Mouse (Mus musculus) neural tube, embryonic 13.5 days (tissue): ENCODE results near the gene Best1. TPM values are rescaled to one million over a fixed set of nuclear protein-coding genes. Genes with fewer than 3 reads are reported as not detected.
A peak's percentile ranks its signal among the peaks of the same experiment; 100 is the strongest.

Source experiments
- ATAC-seq: fragments of 200-750 bp; cut with Nextera tagmentation; 2 replicates; pipeline ENCODE4 v1.8.0; 2017; ENCODE audit warnings: low read depth, mild to moderate bottlenecking, moderate TSS enrichment, moderate library complexity
- H3K27ac ChIP-seq: fragments of 300-500 bp; sonication (generic); replicated peaks from 2 replicates; pipeline ENCODE4 v1.5.1; 2015; ENCODE audit warnings: moderate library complexity, mild to moderate bottlenecking, inconsistent platforms
- H3K27me3 ChIP-seq: fragments of 300-500 bp; sonication (generic); 2 replicates; pipeline ENCODE4 v1.6.1; 2015; ENCODE audit warnings: mild to moderate bottlenecking, inconsistent platforms
- H3K36me3 ChIP-seq: fragments of 300-500 bp; sonication (generic); 2 replicates; pipeline ENCODE4 v1.6.1; 2015; ENCODE audit warnings: mild to moderate bottlenecking, inconsistent platforms
- H3K4me1 ChIP-seq: fragments of 300-500 bp; sonication (generic); replicated peaks from 2 replicates; pipeline ENCODE4 v1.6.1; 2015; ENCODE audit warnings: inconsistent platforms
- H3K4me2 ChIP-seq: fragments of 300-500 bp; sonication (generic); 2 replicates; pipeline ENCODE4 v1.6.1; 2015; ENCODE audit warnings: inconsistent platforms, mild to moderate bottlenecking, moderate library complexity
- H3K4me3 ChIP-seq: fragments of 300-500 bp; sonication (generic); 2 replicates; pipeline ENCODE4 v1.5.1; 2015; ENCODE audit warnings: mild to moderate bottlenecking, inconsistent platforms
- H3K9ac ChIP-seq: fragments of 300-500 bp; sonication (generic); 2 replicates; pipeline ENCODE4 v1.6.1; 2015; ENCODE audit warnings: moderate library complexity, mild to moderate bottlenecking, inconsistent platforms
- H3K9me3 ChIP-seq: fragments of 300-500 bp; sonication (generic); 2 replicates; pipeline ENCODE4 v1.6.1; 2016; ENCODE audit warnings: inconsistent platforms
- WGBS: fragments of 180-500 bp; shearing (Covaris S2); methylation state at CpG from one replicate; pipeline ENCODE4 v1.1.7; 2015; 5-methylcytosine and 5-hydroxymethylcytosine counted together
- polyA plus RNA-seq: library from polyadenylated mRNA; unstranded; fragments of >200 nt; fragmentation: Nextera tagmentation; extraction: Ambion mirVana; gene quantifications from 2 replicates; pipeline ENCODE4 v1.2.1, GENCODE M21; 2015

Best1 gene
- polyA plus RNA-seq, 1 experiment from 2014 or later = 1.5 TPM

DNA sequence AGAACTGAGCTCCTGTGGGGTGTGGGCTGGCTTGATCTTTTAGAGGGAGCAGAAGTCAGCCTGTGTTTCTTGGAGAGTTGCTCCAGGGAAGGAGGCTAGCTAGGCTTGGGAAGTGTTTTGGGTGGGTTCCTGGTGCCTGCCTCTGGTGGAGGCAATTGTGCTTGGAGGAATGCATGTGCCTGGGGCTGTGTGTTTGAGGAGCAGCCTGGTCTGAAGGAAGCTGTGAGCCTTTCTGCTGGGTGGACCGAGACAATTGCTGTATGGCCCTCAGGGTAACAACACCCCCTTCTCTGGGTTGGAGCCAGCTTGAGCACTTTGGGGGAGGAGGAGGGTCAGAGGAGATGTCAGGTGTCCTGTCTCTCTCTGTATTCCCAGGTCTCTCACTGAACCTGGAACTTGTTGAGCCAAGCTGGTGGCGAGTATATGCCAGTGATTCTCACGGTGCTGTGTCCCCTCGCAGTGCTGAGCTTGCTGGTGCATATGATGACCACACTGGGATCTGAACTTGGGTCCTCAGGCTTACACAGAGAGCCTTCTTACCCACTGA lies 17.9 kb upstream of the Best1 start:
- Histone ChIP-seq H3K4me1 (peaks cover 28% of the 10 kb centered on the region), H3K27me3 (0 out of 2 replicates have a peak, but pooled peaks cover 7% of the 10 kb centered on the region), H3K9ac (peak overlapping the region; percentile 81; the same call in 1 of the 2 replicates), H3K4me2 (peak overlapping the region; percentile 93), H3K27ac (no peak overlapping the region), H3K9me3 (no peaks in the 10 kb centered on the region), H3K36me3 (no peaks in the 10 kb centered on the region), H3K4me3 (peak overlapping the region; percentile 63)
- WGBS = 64% methylated on average over 4 of the region's 4 CpGs
- no peak for ATAC-seq

DNA sequence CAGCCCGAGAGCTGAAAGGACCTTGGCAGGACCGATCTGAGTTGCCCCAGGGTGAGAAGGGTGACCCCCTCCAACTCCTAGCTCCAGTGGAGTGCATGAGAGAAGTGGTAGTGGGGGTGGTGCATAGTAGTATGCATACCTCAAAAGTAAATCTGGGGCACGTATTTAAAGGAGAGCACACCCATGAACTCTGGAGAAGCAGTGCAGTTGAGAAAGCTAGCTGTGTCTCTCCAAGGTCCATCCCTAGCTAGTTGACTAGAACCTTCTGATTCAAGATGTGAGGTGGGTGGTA lies 17.0 kb upstream of the Best1 start:
- Histone ChIP-seq H3K4me3 (peak overlapping the region; percentile 63), H3K4me2 (peak overlapping the region; percentile 93), H3K27ac (0 out of 2 replicates have a peak overlapping the region, but pooled peaks have one; percentile 67), H3K4me1 (peaks cover 28% of the 10 kb centered on the region), H3K36me3 (no peaks in the 10 kb centered on the region), H3K27me3 (0 out of 2 replicates have a peak, but pooled peaks cover 7% of the 10 kb centered on the region), H3K9me3 (no peaks in the 10 kb centered on the region), H3K9ac (peak overlapping the region; percentile 81)
- ATAC-seq = no peak; the same call in none of the 2 replicates
- 11% methylated on average over 3 of the region's 3 CpGs for WGBS

DNA sequence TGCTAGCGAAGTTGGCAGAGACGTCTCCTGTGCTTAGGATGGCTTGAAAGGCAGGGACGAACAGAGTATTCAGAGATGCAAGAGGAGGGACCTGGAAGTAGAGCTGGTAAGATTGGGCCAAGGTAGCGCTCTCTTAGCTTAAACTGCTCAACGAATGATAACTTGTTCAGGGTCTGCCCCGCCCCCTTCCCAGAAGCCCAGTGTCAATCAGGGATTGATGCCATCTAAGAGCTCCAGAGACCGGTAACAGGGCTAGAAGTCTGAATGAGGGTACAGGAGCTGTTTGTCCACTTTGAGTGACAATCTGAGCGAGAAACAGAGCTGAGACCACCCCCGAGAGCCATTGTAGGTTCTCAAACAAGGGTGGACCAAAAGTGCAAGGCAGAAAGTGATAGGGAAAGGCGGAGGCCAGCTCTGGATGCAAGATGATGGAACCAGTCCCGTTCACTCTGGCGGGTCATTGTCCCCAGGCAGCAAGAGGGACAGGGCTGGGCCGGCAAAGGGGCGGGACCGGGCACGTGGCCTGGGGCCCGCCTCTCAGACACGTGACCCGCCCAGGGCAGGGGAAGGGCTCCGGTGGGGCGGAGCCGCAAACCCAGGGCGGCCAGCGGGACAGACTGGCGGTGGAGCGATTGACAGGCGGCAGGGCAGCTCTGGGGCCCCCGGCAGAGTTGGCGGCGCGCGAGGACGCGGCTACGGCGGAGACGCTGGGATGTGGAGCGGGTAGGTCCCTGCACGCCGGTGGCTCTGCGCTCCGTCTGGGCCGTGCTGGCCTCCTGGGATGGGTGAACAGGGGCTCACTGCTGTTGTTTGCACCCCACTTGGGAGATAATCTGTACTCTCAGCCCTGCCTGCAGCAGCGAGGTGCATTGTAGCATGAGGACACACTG lies 16.4 kb upstream of the Best1 start:
- H3K9ac ChIP-seq = peak overlapping the region; percentile 81
- H3K4me2 ChIP-seq = peak overlapping the region; percentile 93
- 4% methylated on average over 43 of the region's 44 CpGs for WGBS
- H3K27ac ChIP-seq = peak overlapping the region; percentile 67
- 0 out of 2 replicates have a peak, but pooled peaks cover 7% of the 10 kb centered on the region for H3K27me3 ChIP-seq
- H3K4me3 ChIP-seq = peak overlapping the region; percentile 63
- H3K4me1 ChIP-seq = peaks cover 28% of the 10 kb centered on the region
- peak; percentile 95 for ATAC-seq
- no peaks in the 10 kb centered on the region for H3K36me3 ChIP-seq
- H3K9me3 ChIP-seq = no peaks in the 10 kb centered on the region

DNA sequence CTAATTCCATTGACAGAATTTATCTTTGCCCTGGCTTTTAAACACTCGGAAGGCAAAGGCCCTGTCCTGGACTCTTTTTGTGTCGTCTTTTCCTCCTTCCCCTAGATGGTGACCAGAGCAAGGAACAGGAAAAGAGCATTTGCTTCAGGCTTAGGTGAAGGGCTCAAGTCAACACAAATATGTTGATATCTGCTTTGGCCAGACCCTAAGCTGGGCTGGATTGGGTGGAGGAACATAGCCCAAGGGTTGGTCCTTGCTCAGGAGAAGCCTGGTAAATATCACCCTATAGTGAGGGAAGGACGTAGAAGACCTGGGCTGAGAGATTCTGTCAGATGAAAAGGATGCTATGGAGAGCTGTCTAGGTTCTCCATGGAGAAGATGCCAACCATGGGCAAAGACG lies 14.7 kb upstream of the Best1 start:
- no peak overlapping the region for H3K9ac ChIP-seq
- no peaks in the 10 kb centered on the region for H3K9me3 ChIP-seq
- 0 out of 2 replicates have a peak, but pooled peaks cover 7% of the 10 kb centered on the region for H3K27me3 ChIP-seq
- peaks cover 20% of the 10 kb centered on the region for H3K4me1 ChIP-seq
- no peak overlapping the region for H3K4me3 ChIP-seq
- no peak overlapping the region for H3K4me2 ChIP-seq
- no peak overlapping the region for H3K27ac ChIP-seq
- ATAC-seq = no peak
- 88% methylated on average over 4 of the region's 4 CpGs for WGBS
- no peaks in the 10 kb centered on the region for H3K36me3 ChIP-seq

DNA sequence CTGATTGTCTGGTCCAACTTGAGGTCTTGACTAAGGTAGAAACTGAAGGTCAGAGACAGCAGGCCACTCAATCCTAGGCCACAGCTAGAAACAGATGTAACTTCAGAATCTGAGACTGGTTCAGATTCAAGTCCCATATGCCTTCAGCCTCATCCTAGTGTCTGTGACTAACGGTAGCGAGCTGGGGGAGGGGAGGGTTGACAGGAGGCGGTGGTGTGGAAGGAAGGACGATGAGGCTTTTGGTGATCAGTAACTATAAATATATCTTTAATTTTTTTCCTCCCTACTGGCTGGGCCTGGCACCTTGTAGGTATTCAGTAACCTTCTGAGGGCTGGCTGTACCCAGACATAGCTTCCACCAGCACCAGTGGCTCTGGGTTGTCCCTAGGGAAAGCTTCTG lies 14.0 kb upstream of the Best1 start:
- ATAC-seq = no peak
- peaks cover 20% of the 10 kb centered on the region for H3K4me1 ChIP-seq
- 78% methylated on average over 4 of the region's 4 CpGs for WGBS
- no peak overlapping the region for H3K4me3 ChIP-seq
- no peaks in the 10 kb centered on the region for H3K36me3 ChIP-seq
- H3K27ac ChIP-seq = no peak overlapping the region
- no peak overlapping the region for H3K4me2 ChIP-seq
- H3K9me3 ChIP-seq = no peaks in the 10 kb centered on the region
- H3K9ac ChIP-seq = no peak overlapping the region
- H3K27me3 ChIP-seq = 0 out of 2 replicates have a peak, but pooled peaks cover 7% of the 10 kb centered on the region

DNA sequence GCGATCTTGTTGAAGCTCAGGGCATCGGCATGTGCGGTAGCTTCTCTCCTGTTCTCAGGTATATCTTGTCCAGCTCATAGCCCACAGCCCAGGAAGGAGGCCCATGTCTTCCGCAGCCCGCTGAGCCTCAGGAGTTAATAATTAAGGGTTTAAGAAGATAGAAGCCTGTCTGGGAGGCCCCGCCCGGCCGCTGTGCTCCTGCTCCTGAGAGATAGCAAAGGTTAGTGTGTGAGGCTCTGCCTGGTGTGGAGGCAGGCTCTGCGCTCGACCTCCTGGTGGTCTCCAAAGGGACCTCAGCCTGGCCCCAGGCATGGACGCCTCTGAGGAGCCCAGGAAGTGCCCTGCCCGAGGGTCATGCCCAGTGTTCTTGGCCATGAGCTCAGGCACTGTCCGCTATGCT lies 13.4 kb upstream of the Best1 start:
- Histone ChIP-seq H3K4me3 (no peak overlapping the region), H3K9ac (no peak overlapping the region), H3K9me3 (no peaks in the 10 kb centered on the region), H3K4me2 (no peak overlapping the region), H3K27me3 (0 out of 2 replicates have a peak, but pooled peaks cover 7% of the 10 kb centered on the region), H3K4me1 (peaks cover 20% of the 10 kb centered on the region), H3K27ac (no peak overlapping the region), H3K36me3 (no peaks in the 10 kb centered on the region)
- ATAC-seq = no peak
- 82% methylated on average over 13 of the region's 13 CpGs for WGBS

DNA sequence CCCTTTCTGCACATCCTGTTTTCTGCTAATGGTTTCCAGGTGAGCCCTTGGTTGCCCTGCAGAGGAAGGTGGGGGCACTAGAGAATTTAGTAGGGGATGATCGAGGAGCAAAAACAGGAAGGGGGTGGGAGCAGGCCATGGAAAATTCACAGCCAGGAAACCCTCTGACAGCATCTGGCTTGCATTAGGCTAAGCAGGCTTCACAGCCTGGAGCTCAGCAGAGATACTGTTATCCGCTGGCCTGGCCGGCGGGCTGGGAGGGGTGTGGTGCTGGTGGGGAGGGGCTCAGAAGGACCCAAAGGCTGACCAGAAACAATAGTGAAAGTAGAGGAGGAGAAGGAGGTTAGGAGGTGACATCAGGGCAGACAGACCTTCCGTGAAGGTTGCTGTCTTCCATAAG lies 12.5 kb upstream of the Best1 start:
- H3K4me1 ChIP-seq = peaks cover 12% of the 10 kb centered on the region
- H3K36me3 ChIP-seq = no peaks in the 10 kb centered on the region
- H3K27ac ChIP-seq = peak overlapping the region; percentile 56
- no peak for ATAC-seq
- no peak overlapping the region for H3K4me3 ChIP-seq
- H3K4me2 ChIP-seq = no peak overlapping the region
- 0 out of 2 replicates have a peak, but pooled peaks cover 1% of the 10 kb centered on the region for H3K27me3 ChIP-seq
- no peak overlapping the region for H3K9ac ChIP-seq
- H3K9me3 ChIP-seq = no peaks in the 10 kb centered on the region
- WGBS = 71% methylated on average over 5 of the region's 5 CpGs

DNA sequence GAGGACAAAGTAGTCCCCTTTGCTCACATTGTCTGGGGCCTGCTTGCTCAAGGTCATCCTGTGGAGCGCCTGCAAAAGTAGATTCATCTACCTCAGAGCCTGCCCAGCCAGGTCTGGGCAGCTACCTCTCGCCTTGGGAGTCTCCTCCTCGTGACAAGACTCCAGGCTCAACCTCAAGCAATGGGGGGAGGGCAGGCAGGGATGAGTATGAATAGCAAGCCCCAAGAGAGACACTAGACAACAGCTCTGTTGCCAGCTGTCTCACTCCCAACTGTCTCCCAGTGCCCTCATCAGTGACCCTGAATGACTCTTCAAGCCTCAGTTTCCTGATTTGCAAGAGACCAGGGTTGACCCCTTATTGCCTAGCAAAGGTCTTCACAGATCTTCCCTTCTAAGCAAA lies 11.9 kb upstream of the Best1 start:
- Histone ChIP-seq H3K4me1 (peaks cover 6% of the 10 kb centered on the region), H3K9ac (no peak overlapping the region), H3K36me3 (no peaks in the 10 kb centered on the region), H3K4me3 (no peak overlapping the region), H3K27ac (peak overlapping the region; percentile 56), H3K27me3 (no peaks in the 10 kb centered on the region), H3K9me3 (no peaks in the 10 kb centered on the region), H3K4me2 (no peak overlapping the region)
- no peak for ATAC-seq
- WGBS = 60% methylated on average over 3 of the region's 3 CpGs

DNA sequence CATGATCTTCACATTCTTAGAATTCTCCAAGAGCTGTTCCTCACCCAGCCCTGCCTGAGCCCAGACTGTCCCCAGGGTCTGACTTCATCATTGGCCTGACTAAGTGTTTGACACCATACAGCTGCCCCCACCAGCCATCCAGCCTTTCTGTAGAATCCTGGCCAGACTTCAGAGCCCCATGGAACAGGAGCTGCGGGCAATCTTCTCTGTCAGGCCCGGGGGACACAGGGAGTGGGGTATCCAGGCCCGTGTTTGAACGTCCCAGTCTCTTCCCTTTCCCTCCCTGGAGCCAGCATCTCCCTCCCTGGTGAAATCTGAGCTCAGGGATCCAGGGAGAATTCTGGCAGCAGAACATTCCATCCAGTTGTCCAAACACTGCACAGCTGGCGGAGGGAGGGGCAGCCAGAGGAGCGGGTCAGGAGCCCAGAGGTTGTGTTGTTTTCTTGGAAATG lies 11.4 kb upstream of the Best1 start:
- H3K9me3 ChIP-seq = no peaks in the 10 kb centered on the region
- no peak overlapping the region for H3K4me2 ChIP-seq
- peak overlapping the region; percentile 56 for H3K27ac ChIP-seq
- H3K36me3 ChIP-seq = no peaks in the 10 kb centered on the region
- H3K27me3 ChIP-seq = no peaks in the 10 kb centered on the region
- H3K4me1 ChIP-seq = peaks cover 5% of the 10 kb centered on the region
- 44% methylated on average over 6 of the region's 6 CpGs for WGBS
- no peak for ATAC-seq
- no peak overlapping the region for H3K4me3 ChIP-seq
- no peak overlapping the region; the same call in 1 of the 2 replicates for H3K9ac ChIP-seq

DNA sequence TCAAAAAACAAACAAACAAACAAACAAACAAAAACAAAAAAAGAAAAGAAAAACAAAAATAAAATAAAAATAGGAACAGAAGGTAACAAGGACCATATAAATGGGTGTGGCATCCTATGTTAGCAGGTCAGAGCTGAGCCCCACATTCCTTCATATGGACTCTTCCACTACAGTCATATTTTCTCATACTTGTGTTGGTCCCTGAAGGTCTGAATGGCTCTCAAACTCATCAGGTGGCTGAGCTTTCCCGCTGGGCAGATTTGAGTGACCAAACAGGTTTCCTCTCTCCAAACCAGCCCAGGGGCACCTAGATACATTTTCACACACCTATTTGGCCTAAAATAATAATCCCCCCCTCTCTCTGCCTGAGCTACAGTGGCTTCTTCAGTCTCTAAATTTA lies 10.0 kb upstream of the Best1 start:
- no peaks in the 10 kb centered on the region for H3K36me3 ChIP-seq
- no peak for ATAC-seq
- no peak overlapping the region for H3K27ac ChIP-seq
- H3K4me3 ChIP-seq = no peak overlapping the region
- H3K27me3 ChIP-seq = no peaks in the 10 kb centered on the region
- no peaks in the 10 kb centered on the region for H3K4me1 ChIP-seq
- H3K9me3 ChIP-seq = no peaks in the 10 kb centered on the region
- H3K9ac ChIP-seq = no peak overlapping the region
- H3K4me2 ChIP-seq = no peak overlapping the region
- 81% methylated on average over 1 of the region's 1 CpGs for WGBS

DNA sequence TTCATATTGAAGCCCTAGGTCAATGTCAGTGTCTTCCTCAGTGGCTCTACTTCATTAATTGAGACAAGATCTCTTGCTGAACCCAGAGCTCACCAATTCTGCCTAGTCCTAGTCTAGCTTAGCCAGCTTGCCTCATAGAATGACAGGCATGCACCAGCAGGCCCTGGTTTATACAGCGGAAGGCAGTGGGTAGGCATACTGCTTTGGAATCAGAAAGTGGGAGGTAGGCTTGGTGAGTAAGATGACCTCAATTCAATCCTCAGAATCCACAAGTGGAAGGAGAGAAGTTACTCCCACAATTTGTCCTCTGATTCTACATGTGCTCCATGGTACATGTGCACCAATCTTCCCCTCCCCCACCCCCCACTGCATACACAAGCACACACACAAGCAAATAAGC lies 2.3 kb upstream of the Best1 start:
- no peak overlapping the region for H3K9ac ChIP-seq
- no peaks in the 10 kb centered on the region for H3K36me3 ChIP-seq
- H3K27ac ChIP-seq = no peak overlapping the region
- 100% methylated on average over 1 of the region's 1 CpGs for WGBS
- no peaks in the 10 kb centered on the region for H3K27me3 ChIP-seq
- H3K4me2 ChIP-seq = no peak overlapping the region
- no peak for ATAC-seq
- H3K4me1 ChIP-seq = no peaks in the 10 kb centered on the region
- H3K9me3 ChIP-seq = no peaks in the 10 kb centered on the region
- no peak overlapping the region for H3K4me3 ChIP-seq

DNA sequence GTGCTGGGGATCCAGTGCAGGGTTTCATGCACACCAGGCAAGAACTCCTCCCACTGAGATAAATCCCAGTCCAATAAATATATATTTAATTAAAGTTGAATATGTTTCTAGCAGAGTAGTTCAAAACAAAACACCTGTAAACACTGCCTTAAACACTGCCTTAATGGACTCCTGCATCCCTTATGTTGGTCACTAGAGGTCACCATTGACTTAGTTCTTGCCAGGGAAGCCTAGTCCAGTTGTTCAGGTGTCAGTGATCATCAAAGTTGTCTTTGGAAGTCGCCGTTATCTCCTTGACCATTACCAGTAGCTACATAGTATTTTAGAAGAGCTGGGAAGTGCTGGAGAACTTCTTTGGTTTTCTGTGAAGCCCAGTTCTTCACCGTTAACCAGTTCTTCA lies 1.1 kb downstream of the Best1 start:
- 0 out of 2 replicates have a peak, but pooled peaks have one; percentile 47 for ATAC-seq
- Histone ChIP-seq H3K4me3 (no peak overlapping the region), H3K27me3 (no peaks in the 10 kb centered on the region), H3K27ac (no peak overlapping the region), H3K4me1 (no peaks in the 10 kb centered on the region), H3K9ac (no peak overlapping the region), H3K4me2 (no peak overlapping the region), H3K36me3 (no peaks in the 10 kb centered on the region), H3K9me3 (no peaks in the 10 kb centered on the region)
- 25% methylated on average over 3 of the region's 3 CpGs for WGBS
